Mouse (Mus musculus) cerebellum, postnatal 36 days (tissue): ENCODE data around the gene Gm10842.
"Not testable (repeated sequence)": the region's sequence is repeated elsewhere in the genome, so short reads cannot be mapped to it uniquely, and the experiment has no call there.

ENCODE experiments used
- DNase-seq, 2 experiments: peaks; one replicate each; pipeline ENCODE4 v3.0.0; 2021 to 2022; ENCODE audit warnings: mixed read lengths in 2 of 2

The Gm10842 gene

GRCm38 (mm10) chr11:105146593-105146992, at the start of gene Gm10842:
Gene Gm10842, plus strand, starts transcription at chr11:105146893.
- DNase-seq = no peak

DNA sequence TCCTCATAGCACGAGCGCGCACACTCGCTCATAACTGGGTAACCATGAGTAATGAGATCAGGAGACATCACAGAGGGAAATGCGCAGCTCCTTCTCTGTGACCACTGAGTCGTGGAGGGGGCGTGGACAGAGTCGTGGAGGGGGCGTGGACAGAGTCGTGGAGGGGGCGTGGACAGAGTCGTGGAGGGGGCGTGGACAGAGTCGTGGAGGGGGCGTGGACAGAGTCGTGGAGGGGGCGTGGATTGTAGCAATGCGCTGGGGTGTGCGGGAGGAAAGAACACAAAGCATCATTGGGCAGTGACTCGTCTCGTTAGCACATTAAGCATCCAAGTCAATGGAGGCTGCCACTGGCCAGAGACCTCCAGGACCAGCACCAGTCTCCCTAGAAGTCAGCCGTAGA, 34.2 kb upstream of the Gm10842 start:
- not testable (repeated sequence) for DNase-seq

DNA sequence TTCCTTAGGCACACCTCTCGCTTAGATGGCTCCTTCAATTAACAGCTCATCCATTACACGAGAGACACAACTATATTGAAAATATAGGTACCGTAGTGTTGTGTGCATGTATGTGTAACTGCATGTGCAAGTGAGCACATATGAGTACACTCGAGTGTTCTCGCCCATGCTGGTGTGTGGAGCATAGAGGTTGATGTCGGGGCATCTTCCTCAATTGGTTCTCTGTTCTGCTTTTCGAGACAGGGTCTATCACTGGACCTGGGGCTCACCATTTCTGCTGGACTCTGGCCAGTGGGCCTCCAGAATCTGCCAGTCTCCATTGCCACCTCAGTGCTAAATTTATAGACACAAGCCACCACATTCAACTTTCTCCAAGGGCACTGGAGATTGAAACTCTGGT, 28.9 kb upstream of the Gm10842 start:
- DNase-seq = no peak

DNA sequence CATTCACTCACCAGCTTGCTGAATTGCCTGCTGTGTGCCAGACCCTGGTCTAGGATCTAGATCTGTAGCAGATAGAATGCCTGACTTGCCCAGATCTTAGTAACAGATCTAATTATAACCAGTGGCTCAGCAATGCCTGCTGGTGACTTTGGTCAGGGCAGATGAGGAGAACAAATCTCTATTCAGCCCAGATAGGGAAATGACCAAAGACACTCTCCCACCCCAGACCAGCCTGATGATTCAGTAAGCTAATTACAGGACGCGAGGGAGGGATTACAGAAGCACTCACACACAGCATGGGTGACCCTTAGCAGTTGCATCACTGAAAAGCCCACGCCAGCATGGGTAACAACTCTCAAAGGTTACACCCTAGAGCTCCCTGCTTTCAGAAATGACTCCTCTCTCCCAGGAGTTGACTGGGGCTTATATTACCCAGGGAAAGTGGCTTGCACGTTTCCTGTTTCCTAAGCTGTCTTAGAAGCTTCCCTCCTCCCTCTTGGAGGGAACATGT, 26.1 kb upstream of the Gm10842 start:
- no peak for DNase-seq

- not testable (repeated sequence) for DNase-seq
These were observed 24.9 kb upstream of the Gm10842 start for GRCm38 (mm10) chr11:105121792-105122191.

DNA sequence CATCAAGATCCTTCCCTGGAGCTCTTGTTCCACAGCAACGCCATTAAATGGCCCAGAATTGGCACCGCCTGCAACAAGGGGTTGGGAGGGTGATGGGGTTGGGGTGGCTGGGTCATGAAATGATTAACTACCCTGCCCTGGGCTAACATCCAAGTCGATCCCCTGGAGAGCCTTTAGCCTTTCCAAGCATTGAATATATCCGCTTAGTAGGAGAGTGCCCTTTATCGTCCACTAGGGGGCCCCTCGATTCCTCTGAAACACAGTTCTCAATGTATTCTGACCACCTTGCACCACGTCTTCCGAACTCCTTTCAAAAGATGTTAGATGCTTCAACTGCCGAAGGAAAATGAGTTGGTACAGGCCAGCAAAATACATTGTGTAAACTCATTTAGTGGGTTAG, 22.7 kb upstream of the Gm10842 start:
- DNase-seq = peak; percentile 3 to 6

- DNase-seq = peak; percentile 82 to 88
These were observed 20.8 kb upstream of the Gm10842 start, which contains the start of gene Mettl2 for GRCm38 (mm10) chr11:105125735-105126519. Gene Mettl2, plus strand, starts transcription at chr11:105126425.

GRCm38 (mm10) chr11:105126520-105127029, 20.1 kb upstream of the Gm10842 start:
- no peak for DNase-seq

- no peak for DNase-seq
These were observed 11.0 kb upstream of the Gm10842 start for GRCm38 (mm10) chr11:105135692-105136091.

DNA sequence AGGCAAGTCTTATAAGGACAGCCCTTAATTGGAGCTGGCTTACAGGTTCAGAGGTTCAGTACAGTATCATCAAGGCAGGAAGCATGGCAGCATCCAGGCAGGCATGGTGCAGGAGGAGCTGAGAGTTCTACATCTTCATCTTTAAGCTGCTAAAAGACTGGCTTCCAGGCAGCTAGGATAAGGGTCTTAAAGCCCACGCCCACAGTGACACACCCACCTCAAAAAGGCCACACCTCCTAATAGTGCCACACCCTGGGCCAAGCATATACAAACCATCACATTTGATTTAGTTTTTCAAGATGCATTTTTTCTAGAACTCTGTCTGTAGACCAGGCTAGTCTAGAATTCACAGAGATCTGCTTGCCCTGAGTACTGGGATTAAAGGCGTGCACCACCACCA, 9.4 kb upstream of the Gm10842 start:
- not testable (repeated sequence) for DNase-seq

DNA sequence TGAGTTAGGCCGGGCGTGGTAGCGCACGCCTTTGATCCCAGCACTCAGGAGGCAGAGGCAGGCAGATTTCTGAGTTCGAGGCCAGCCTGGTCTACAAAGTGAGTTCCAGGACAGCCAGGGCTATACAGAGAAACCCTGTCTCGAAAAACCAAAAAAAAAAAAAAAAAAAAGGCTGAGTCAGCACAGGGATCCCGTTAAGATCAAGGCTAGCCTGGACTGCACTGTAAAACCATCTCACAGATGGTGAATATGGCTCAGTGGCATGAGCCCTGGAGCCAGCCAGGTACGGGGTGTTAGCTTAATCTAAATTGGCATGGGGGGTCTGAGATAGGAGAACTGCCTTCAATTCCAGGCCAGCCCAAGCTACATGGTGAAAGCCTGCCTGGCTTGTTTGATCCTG, 6.2 kb upstream of the Gm10842 start:
- DNase-seq = not testable (repeated sequence)

DNA sequence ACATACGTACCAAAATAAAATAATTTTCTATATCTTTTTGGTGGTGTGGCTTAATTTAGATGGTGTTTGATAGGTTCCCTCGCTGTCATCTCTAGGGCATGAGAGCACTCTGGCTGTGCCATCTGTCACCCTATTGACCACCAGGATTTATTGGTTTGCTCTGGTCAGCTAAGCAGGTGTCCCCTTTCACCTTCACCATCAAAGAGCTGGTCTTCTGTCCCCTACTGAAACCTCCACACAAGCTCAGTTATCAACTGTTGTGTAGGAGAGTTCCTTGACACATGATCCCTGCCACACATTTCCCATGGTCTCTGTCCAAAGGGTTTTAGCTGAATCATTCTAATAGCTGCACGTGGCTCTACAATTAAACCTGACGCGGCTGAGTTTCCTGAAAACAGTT, 5.6 kb upstream of the Gm10842 start:
- DNase-seq = no peak

DNA sequence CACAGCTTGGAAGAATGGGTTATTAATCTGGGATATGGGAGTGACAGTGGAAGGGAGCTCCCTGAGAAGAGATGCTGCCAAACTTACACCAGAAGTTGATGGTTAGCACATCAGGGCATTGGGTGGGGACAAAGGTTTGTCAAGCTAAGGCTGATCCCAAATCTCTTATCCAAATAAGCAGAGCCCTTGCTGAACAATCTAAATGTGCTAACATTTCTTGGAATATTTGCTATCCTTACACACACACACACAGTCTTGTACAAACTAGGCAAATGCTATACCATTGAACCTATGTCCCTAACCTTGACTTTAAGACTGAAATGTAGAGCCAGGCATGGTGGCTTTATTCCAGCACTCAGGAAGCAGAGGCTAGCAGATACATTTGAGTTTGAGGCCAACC, 3.1 kb upstream of the Gm10842 start:
- DNase-seq = no peak

GRCm38 (mm10) chr11:105144084-105144483, 2.6 kb upstream of the Gm10842 start:
- DNase-seq = no peak

DNA sequence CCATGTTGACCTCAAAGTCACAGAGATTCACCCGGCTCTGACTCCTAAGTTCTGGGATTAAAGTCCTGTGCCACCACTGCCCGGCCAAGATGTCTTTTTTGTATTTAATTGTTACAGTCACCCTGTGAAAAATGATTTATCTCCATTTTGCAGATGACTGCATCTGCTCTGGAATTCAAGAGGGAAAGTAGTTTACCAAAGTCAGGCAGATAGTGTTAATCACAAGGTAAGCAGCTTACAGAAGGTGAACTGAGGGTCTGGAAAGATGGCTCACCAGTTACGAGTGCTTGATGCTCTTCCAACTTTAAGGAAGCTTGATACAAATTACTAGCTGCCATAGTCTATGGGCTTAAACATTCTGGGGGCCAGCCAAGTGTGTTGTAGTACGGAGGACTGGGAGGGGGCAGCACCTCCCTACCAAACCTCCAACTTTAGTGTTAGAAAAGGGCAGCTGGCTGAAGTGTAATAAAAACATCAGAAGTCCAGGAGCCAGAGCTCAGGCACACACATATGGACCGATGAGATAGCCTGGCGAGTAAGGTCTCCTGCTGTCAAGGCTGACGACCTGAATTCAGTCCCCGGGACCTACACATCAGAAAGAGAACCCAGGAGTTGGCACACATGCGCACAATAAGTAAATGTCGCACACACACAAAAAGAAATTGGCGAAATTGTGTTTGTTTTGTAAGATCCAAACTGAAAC, 2.0 kb upstream of the Gm10842 start:
- DNase-seq = no peak

GRCm38 (mm10) chr11:105145211-105145610, 1.5 kb upstream of the Gm10842 start:
- DNase-seq = no peak

DNA sequence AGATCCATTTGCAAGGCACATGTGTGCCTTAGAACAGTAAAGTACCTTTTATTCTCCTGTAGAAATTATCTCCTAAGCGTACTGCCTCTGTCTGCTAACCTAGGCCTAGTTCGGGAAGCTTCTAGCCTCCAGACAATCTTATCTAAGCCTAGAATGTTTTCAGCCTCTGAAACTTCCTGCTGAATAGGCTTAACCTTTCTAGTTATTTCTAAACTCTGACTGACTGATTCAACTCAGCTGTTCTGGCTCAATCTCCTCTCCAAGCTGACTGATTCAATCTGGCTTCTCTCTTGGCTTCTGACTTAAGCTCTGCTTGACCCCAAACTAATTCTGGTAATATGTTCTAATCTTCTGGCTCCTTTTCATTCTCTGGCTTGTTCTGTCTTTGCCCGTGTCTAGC, 2.7 kb downstream of the Gm10842 start:
- DNase-seq = no peak

GRCm38 (mm10) chr11:105149766-105150165, 3.1 kb downstream of the Gm10842 start:
- DNase-seq = no peak

DNA sequence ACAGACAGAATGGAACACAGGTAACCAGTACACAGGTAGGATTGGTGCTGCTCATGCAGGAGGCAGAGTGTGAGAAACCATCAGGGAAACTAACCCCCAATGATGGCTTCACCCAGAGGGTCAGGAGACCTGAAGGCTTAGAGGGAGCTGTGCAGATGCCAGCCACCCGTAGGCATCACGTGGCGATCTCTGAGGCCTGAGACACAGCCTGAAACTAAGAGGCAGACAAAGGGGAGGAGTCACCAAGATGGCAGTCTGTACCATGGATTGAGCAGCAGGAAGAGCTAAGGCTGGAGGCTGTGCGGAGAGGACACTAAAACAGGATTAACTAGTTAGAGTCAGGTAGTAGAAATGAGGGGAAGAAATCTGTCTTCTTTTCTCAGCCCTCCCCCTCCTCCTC, 4.0 kb downstream of the Gm10842 start:
- DNase-seq = no peak

- DNase-seq = no peak
These were observed 4.7 kb downstream of the Gm10842 start for GRCm38 (mm10) chr11:105151226-105152016.

DNA sequence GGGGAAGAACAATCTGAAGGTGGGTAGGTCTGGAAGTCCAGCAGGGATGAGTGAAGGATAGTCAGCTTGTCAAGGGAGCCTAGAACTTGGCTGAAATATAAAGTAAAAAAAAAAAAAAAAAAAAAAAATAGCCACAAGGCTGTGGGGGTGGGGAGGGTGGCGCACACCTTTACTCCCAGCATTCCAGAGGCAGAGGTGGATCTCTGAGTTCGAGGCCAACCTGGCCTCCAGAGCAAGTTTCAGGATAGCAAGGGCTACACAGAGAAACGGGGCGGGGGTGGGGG, 5.3 kb downstream of the Gm10842 start:
- DNase-seq = no peak

- DNase-seq = no peak
These were observed 5.7 kb downstream of the Gm10842 start for GRCm38 (mm10) chr11:105152357-105152899.
